Mouse (Mus musculus) left cerebral cortex, adult 2 months (tissue): ENCODE measurements at regions not wholly inside any gene's neighbourhood (a gene's known extent, or its start where the extent isn't known, plus 50 kb on each side); places are given as distances from the start of the nearest gene placed in this dataset.

Source experiments
- DNase-seq, 2 experiments: peaks; one replicate each; pipeline ENCODE4 v3.0.0; 2021 to 2022; ENCODE audit warnings: low spot score in 2 of 2, mixed read lengths in 1 of 2; ENCODE audit errors: extremely low spot score in 1 of 2
- H3K27ac ChIP-seq: fragments of 200-600 bp; 2 replicates; pipeline ENCODE4 v1.8.1; 2022
- H3K4me3 ChIP-seq: fragments of 200-600 bp; 2 replicates; pipeline ENCODE4 v1.8.1; 2022
- CTCF ChIP-seq: fragments of 200-600 bp; IDR thresholded peaks from 2 replicates; pipeline ENCODE4 v1.8.1; 2022; ENCODE audit warnings: antibody characterized with exemption, mild to moderate bottlenecking, moderate library complexity
- intact Hi-C: fragments of 180-260 bp; cut with DNase I; formaldehyde crosslinking; loops from one replicate; pipeline ENCODE4 v1.15.1; 2025

GRCm38 (mm10) chr5:52092273-52092672 is 98.0 kb downstream of the Dhx15 start:
- intact Hi-C loops: no loop called here

GRCm38 (mm10) chr5:52088131-52088530 is 102.2 kb downstream of the Dhx15 start:
- no peak for TF ChIP-seq CTCF
- no peak for DNase-seq
- intact Hi-C loops: no loop called here
- Histone ChIP-seq H3K4me3 (no peak overlapping the region), H3K27ac (no peak overlapping the region)

More at GRCm38 (mm10) chr5:52092273-52092672, 98.0 kb downstream of the Dhx15 start:
- no peak overlapping the region for H3K4me3 ChIP-seq
- TF ChIP-seq CTCF: no peak
- no peak for DNase-seq
- no peak overlapping the region for H3K27ac ChIP-seq

GRCm38 (mm10) chr5:52086766-52087429 is 103.4 kb downstream of the Dhx15 start:
- intact Hi-C loops: no loop called here
- Histone ChIP-seq H3K27ac (no peak overlapping the region), H3K4me3 (no peak overlapping the region)
- TF ChIP-seq CTCF: no peak
- DNase-seq: no peak

- peak in 1 of 2 experiments; percentile 24 for DNase-seq
- H3K4me3 ChIP-seq: no peak overlapping the region
- intact Hi-C loops: no loop called here
- no peak overlapping the region for H3K27ac ChIP-seq
- no peak for TF ChIP-seq CTCF
Measured at GRCm38 (mm10) chr5:52080268-52080667, 110.0 kb downstream of the Dhx15 start.

- intact Hi-C loops: no loop called here
- no peak overlapping the region for H3K4me3 ChIP-seq
- no peak for DNase-seq
- no peak overlapping the region for H3K27ac ChIP-seq
- TF ChIP-seq CTCF: no peak
Measured at GRCm38 (mm10) chr5:52077696-52078095, 112.6 kb downstream of the Dhx15 start.

- no peak overlapping the region for H3K4me3 ChIP-seq
- no peak for DNase-seq
- no peak overlapping the region for H3K27ac ChIP-seq
- intact Hi-C loops: no loop called here
- TF ChIP-seq CTCF: no peak
Measured at GRCm38 (mm10) chr5:52075096-52075495, 115.2 kb downstream of the Dhx15 start.

GRCm38 (mm10) chr5:52064804-52065451 is 125.4 kb downstream of the Dhx15 start:
- intact Hi-C loops: loop anchor here (10.0 kb wide), 3 partner anchors 510 to 1590 kb away; no protein-coding TSS in a partner anchor
- Histone ChIP-seq H3K4me3 (no peak overlapping the region), H3K27ac (no peak overlapping the region)
- DNase-seq: peak; percentile 80 to 87
- peak; percentile 95 for TF ChIP-seq CTCF

GRCm38 (mm10) chr5:52062214-52062613 is 128.1 kb downstream of the Dhx15 start:
- H3K4me3 ChIP-seq: no peak overlapping the region
- no peak for TF ChIP-seq CTCF
- DNase-seq: no peak
- intact Hi-C loops: loop anchor here (10.0 kb wide), 3 partner anchors 507 to 1587 kb away; no protein-coding TSS in a partner anchor
- H3K27ac ChIP-seq: no peak overlapping the region

GRCm38 (mm10) chr5:52061226-52061625 is 129.1 kb downstream of the Dhx15 start:
- intact Hi-C loops: loop anchor here (10.0 kb wide), 3 partner anchors 506 to 1586 kb away; no protein-coding TSS in a partner anchor
- Histone ChIP-seq H3K27ac (no peak overlapping the region), H3K4me3 (no peak overlapping the region)
- TF ChIP-seq CTCF: no peak
- DNase-seq: no peak

GRCm38 (mm10) chr5:52057261-52057660 is 133.1 kb downstream of the Dhx15 start:
- DNase-seq: no peak
- intact Hi-C loops: no loop called here
- no peak for TF ChIP-seq CTCF
- Histone ChIP-seq H3K4me3 (no peak overlapping the region), H3K27ac (no peak overlapping the region)

- H3K27ac ChIP-seq: peak overlapping the region; percentile 54
- H3K4me3 ChIP-seq: no peak overlapping the region
- no peak for TF ChIP-seq CTCF
- intact Hi-C loops: no loop called here
- DNase-seq: no peak
Measured at GRCm38 (mm10) chr5:52052072-52052465, 138.2 kb downstream of the Dhx15 start.

- intact Hi-C loops: no loop called here
- no peak for TF ChIP-seq CTCF
- peak overlapping the region; percentile 54 for H3K27ac ChIP-seq
- H3K4me3 ChIP-seq: no peak overlapping the region
- peak; percentile 27 to 32 for DNase-seq
Measured at GRCm38 (mm10) chr5:52051383-52052071, 138.8 kb downstream of the Dhx15 start.
